Mouse (Mus musculus) CH12.LX (cell line): Measurements from ENCODE around the gene Srgap3. TPM values are rescaled to one million over a fixed set of nuclear protein-coding genes. Genes with fewer than 3 reads are reported as not detected.
A peak's percentile ranks its signal among the peaks of the same experiment; 100 is the strongest.

ENCODE experiments used
- DNase-seq: peaks from one replicate; pipeline ENCODE4 v3.0.0-alpha.2; 2013; ENCODE audit errors: extremely low read depth
- H3K27ac ChIP-seq: 2 replicates; pipeline ENCODE4 v1.5.1; 2012; ENCODE audit warnings: low read depth, mild to moderate bottlenecking, control low read depth, moderate library complexity; ENCODE audit not compliant: insufficient read depth
- H3K27me3 ChIP-seq: replicated peaks from 2 replicates; pipeline ENCODE3; 2012; ENCODE audit warnings: inconsistent platforms
- H3K36me3 ChIP-seq, 2 experiments: replicated peaks in 1 of 2; 2 replicates each; pipeline versions ENCODE3 to v1.6.1; 2012; ENCODE audit warnings: inconsistent platforms in 1 of 2, low read length in 1 of 2, mild to moderate bottlenecking in 1 of 2, mixed read lengths in 1 of 2, moderate library complexity in 1 of 2; ENCODE audit not compliant: control insufficient read depth in 1 of 2, insufficient read depth in 1 of 2
- H3K4me1 ChIP-seq, 2 experiments: 2 replicates each; pipeline ENCODE4 v1.6.1; 2012; ENCODE audit warnings: inconsistent platforms in 1 of 2, moderate library complexity in 1 of 2; ENCODE audit not compliant: insufficient read depth in 2 of 2, control insufficient read depth in 1 of 2
- H3K4me2 ChIP-seq: 2 replicates; pipeline ENCODE4 v1.6.1; 2012; ENCODE audit warnings: low read depth, mild to moderate bottlenecking, control low read depth; ENCODE audit not compliant: poor library complexity, insufficient read depth, severe bottlenecking
- H3K4me3 ChIP-seq, 3 experiments: fragments of 150-350 bp in 1 of 3; sonication (generic) in 1 of 3; replicated peaks in 1 of 3; 2 replicates each; pipeline versions ENCODE3 to v1.5.1; 2011 to 2012; ENCODE audit warnings: low read depth in 2 of 3, low read length in 2 of 3, mild to moderate bottlenecking in 2 of 3, moderate library complexity in 2 of 3, control low read depth in 1 of 3, improper control_type of control experiment in 1 of 3, inconsistent platforms in 1 of 3, mixed read lengths in 1 of 3; ENCODE audit not compliant: poor library complexity in 1 of 3
- H3K79me2 ChIP-seq: replicated peaks from 2 replicates; pipeline ENCODE4 v1.6.1; 2012; ENCODE audit warnings: mild to moderate bottlenecking, moderate library complexity; ENCODE audit not compliant: control insufficient read depth, poor library complexity, insufficient read depth, severe bottlenecking; ENCODE audit errors: extremely low read depth
- H3K9ac ChIP-seq: 2 replicates; pipeline ENCODE4 v1.6.1; 2012; ENCODE audit warnings: low read depth, mild to moderate bottlenecking, control low read depth, moderate library complexity; ENCODE audit not compliant: insufficient read depth
- H3K9me3 ChIP-seq: replicated peaks from 2 replicates; pipeline ENCODE3; 2012; ENCODE audit warnings: low read length, inconsistent platforms, mixed read lengths
- CHD1 ChIP-seq: IDR thresholded peaks from 2 replicates; pipeline ENCODE4 v1.6.1; 2012; ENCODE audit warnings: low read depth, low read length, improper control_type of control experiment, inconsistent platforms
- CTCF ChIP-seq, 2 experiments: IDR thresholded peaks in 1 of 2; conservative IDR thresholded peaks in 1 of 2; 2 replicates each; pipeline ENCODE4 v1.5.1; 2011 to 2012; ENCODE audit warnings: low read depth in 2 of 2, low read length in 2 of 2, improper control_type of control experiment in 1 of 2, inconsistent platforms in 1 of 2, mild to moderate bottlenecking in 1 of 2, moderate library complexity in 1 of 2
- ELF1 ChIP-seq: IDR thresholded peaks from 2 replicates; pipeline ENCODE4 v1.6.1; 2014; ENCODE audit warnings: low read depth, mild to moderate bottlenecking, inconsistent platforms, low read length, improper control_type of control experiment
- ETS1 ChIP-seq: conservative IDR thresholded peaks from 2 replicates; pipeline ENCODE4 v1.6.1; 2012; ENCODE audit warnings: low read depth, mild to moderate bottlenecking, inconsistent platforms, low read length, improper control_type of control experiment, moderate library complexity
- HCFC1 ChIP-seq: IDR thresholded peaks from 2 replicates; pipeline ENCODE4 v1.6.1; 2012; ENCODE audit warnings: low read depth, mild to moderate bottlenecking, inconsistent platforms, low read length, improper control_type of control experiment
- IRF4 ChIP-seq: IDR thresholded peaks from 2 replicates; pipeline ENCODE4 v1.6.1; 2014; ENCODE audit warnings: low read depth, mild to moderate bottlenecking, inconsistent platforms, low read length, improper control_type of control experiment
- JUN ChIP-seq: IDR thresholded peaks from 2 replicates; pipeline ENCODE4 v1.6.1; 2011; ENCODE audit warnings: low read depth, mild to moderate bottlenecking, low read length, improper control_type of control experiment, moderate library complexity; ENCODE audit not compliant: insufficient read depth
- KAT2A ChIP-seq: IDR thresholded peaks from 2 replicates; pipeline ENCODE4 v1.6.1; 2012; ENCODE audit warnings: low read length, improper control_type of control experiment, inconsistent platforms; ENCODE audit not compliant: insufficient replicate concordance
- MAFK ChIP-seq: IDR thresholded peaks from 2 replicates; pipeline ENCODE4 v1.6.1; 2011; ENCODE audit warnings: low read length, improper control_type of control experiment; ENCODE audit not compliant: insufficient replicate concordance
- MEF2A ChIP-seq: IDR thresholded peaks from 2 replicates; pipeline ENCODE4 v1.6.1; 2014; ENCODE audit warnings: low read depth, mild to moderate bottlenecking, inconsistent platforms, low read length, improper control_type of control experiment, borderline replicate concordance
- PAX5 ChIP-seq: IDR thresholded peaks from 2 replicates; pipeline ENCODE4 v1.6.1; 2012; ENCODE audit warnings: low read length, inconsistent platforms, mixed read lengths
- POLR2AphosphoS2 ChIP-seq: IDR thresholded peaks from 2 replicates; pipeline ENCODE4 v1.6.1; 2011; ENCODE audit warnings: low read depth, low read length, improper control_type of control experiment
- RAD21 ChIP-seq: IDR thresholded peaks from 2 replicates; pipeline ENCODE4 v1.6.1; 2011; ENCODE audit warnings: low read depth, mild to moderate bottlenecking, low read length, improper control_type of control experiment, moderate library complexity
- RCOR1 ChIP-seq: conservative IDR thresholded peaks from 2 replicates; pipeline ENCODE4 v1.6.1; 2012; ENCODE audit warnings: low read depth, mild to moderate bottlenecking, inconsistent platforms, low read length, improper control_type of control experiment
- SIN3A ChIP-seq: IDR thresholded peaks from 2 replicates; pipeline ENCODE4 v1.6.1; 2012; ENCODE audit warnings: low read length, improper control_type of control experiment, inconsistent platforms
- SMC3 ChIP-seq: IDR thresholded peaks from 2 replicates; pipeline ENCODE4 v1.6.1; 2011; ENCODE audit warnings: low read depth, low read length, improper control_type of control experiment
- TBP ChIP-seq: conservative IDR thresholded peaks from 2 replicates; pipeline ENCODE4 v1.6.1; 2011; ENCODE audit warnings: low read depth, low read length, improper control_type of control experiment
- TCF12 ChIP-seq: IDR thresholded peaks from 2 replicates; pipeline ENCODE4 v1.6.1; 2014; ENCODE audit warnings: low read depth, mild to moderate bottlenecking, inconsistent platforms, low read length, improper control_type of control experiment
- UBTF ChIP-seq: IDR thresholded peaks from 2 replicates; pipeline ENCODE4 v1.6.1; 2012; ENCODE audit warnings: low read depth, mild to moderate bottlenecking, inconsistent platforms, low read length, improper control_type of control experiment, moderate library complexity
- USF2 ChIP-seq: conservative IDR thresholded peaks from 2 replicates; pipeline ENCODE4 v1.6.1; 2011; ENCODE audit warnings: low read depth, low read length, improper control_type of control experiment
- ZMIZ1 ChIP-seq: IDR thresholded peaks from 2 replicates; pipeline ENCODE4 v1.6.1; 2012; ENCODE audit warnings: low read depth, mild to moderate bottlenecking, inconsistent platforms, low read length, improper control_type of control experiment
- ZNF384 ChIP-seq: IDR thresholded peaks from 2 replicates; pipeline ENCODE4 v1.6.1; 2012; ENCODE audit warnings: low read depth, low read length, improper control_type of control experiment, inconsistent platforms
- dilution Hi-C: fragments of 300-500 bp; cut with MboI; formaldehyde crosslinking; loops from 2 replicates; pipeline ENCODE4 v1.14.3; 2020; ENCODE audit warnings: low sequenced_read_pairs; ENCODE audit not compliant: extremely low pct_unique_long_range_greater_than_20kb, extremely low pct_ligation_motif_present
- in situ Hi-C: fragments of 300-500 bp; cut with MboI; formaldehyde crosslinking; loops from 3 replicates; pipeline ENCODE4 v1.14.3; 2019; ENCODE audit warnings: low sequenced_read_pairs, low pct_ligation_motif_present, low pct_unique_long_range_greater_than_20kb, mixed read lengths
- polyA plus RNA-seq: library from polyadenylated mRNA; unstranded; fragments of >175 nt; gene quantifications from 2 replicates; pipeline ENCODE4 v1.2.1, GENCODE M21; 2012; ENCODE audit warnings: low read depth; ENCODE audit not compliant: insufficient read length
- total RNA-seq, 2 experiments: library from RNA; depleted of rRNA; stranded (reverse); fragments of 300-350 nt in 1 of 2; fragments of >200 nt in 1 of 2; gene quantifications; 2 replicates each; pipeline ENCODE4 v1.2.3; 2012 to 2014

Gene Srgap3
- total and polyA plus RNA-seq, 3 experiments, result 1.5 to 4.5 (median 2.1) TPM

DNA sequence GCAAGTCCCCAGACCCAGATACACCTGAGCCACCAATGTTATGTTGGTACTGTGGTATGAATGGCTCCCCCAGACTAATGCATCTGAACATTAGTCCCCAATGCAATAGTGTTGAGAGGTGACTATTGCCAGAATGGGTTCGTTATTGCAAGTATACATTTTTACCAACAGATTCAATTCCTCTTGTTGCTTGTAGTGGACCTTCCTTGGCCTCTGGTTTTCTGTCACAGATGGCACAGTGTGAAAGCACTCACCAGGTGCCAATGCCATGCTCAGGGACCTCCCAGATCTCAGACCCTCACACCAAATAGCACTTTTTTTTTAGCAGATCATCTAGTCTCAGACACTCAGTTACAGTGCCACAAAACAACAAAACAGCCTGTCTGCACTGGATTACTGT, 158.9 kb downstream of the Srgap3 start:
- H3K27ac ChIP-seq, result no peak overlapping the region
- no peak overlapping the region for H3K9ac ChIP-seq
- dilution Hi-C loops, result no loop called here
- no peak for TF ChIP-seq MEF2A
- no peak for TF ChIP-seq ZNF384
- TF ChIP-seq PAX5, result no peak
- TF ChIP-seq TBP, result no peak
- no peak for TF ChIP-seq ELF1
- TF ChIP-seq MAFK, result no peak
- no peak for TF ChIP-seq JUN
- no peak for TF ChIP-seq SMC3
- TF ChIP-seq CTCF (conservative IDR thresholded peaks at IDR 0.05 in 1 of 2, IDR thresholded peaks at IDR 0.05 in 1 of 2; ENCODE audit: low read depth in 2 of 2, low read length in 2 of 2), result no peak
- TF ChIP-seq HCFC1, result no peak
- no peak for TF ChIP-seq TCF12
- no peak for TF ChIP-seq KAT2A
- TF ChIP-seq USF2, result no peak
- no peak for TF ChIP-seq SIN3A
- no peak for TF ChIP-seq IRF4
- no peak for TF ChIP-seq ETS1
- TF ChIP-seq ZMIZ1, result no peak
- TF ChIP-seq UBTF, result no peak
- TF ChIP-seq POLR2AphosphoS2, result no peak
- H3K4me3 ChIP-seq, result no peak overlapping the region
- no peak for DNase-seq
- H3K79me2 ChIP-seq, result no peaks in the 10 kb centered on the region
- no peak overlapping the region for H3K4me2 ChIP-seq
- no peaks in the 10 kb centered on the region for H3K9me3 ChIP-seq
- H3K36me3 ChIP-seq, result no peaks in the 10 kb centered on the region
- peaks cover 0 to 6% of the 10 kb centered on the region in 2 experiments; a peak in 2 of 4 replicates for H3K4me1 ChIP-seq
- in situ Hi-C loops, result no loop called here
- H3K27me3 ChIP-seq, result no peaks in the 10 kb centered on the region

DNA sequence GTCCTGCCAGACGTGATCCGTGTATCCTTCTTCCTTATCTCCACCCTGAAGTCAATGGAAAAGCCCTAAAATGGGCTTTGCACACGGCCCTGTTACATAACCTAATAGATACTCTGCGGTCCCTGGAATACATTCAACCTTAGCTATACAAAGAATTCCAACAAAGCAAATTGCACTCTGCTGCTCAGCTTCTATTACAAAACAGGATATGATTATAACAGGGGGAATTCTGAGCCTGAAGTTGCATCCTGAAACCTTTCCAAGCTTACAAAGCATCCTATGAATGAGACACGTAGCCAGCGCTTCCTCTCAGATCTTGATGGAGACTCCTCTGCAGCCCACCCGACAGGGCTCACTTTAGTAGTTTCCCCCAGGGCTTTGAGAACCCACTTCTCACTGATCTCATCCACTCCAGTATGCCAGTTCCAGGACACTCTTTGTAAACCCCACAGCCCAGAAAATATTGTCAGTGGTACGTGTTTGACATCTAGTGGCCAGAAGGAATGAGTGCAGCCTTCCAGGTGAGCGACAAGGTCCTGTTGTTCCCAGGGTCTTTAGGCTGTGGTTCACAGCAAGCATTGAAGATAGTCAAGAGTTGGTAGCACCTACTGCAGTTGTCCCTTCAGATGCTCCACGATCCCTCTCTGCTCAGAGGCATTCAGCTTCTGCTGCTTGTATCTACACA, 165.5 kb downstream of the Srgap3 start:
- no peak overlapping the region for H3K27ac ChIP-seq
- no peaks in the 10 kb centered on the region for H3K27me3 ChIP-seq
- DNase-seq, result peak; percentile 17
- no peak overlapping the region for H3K9ac ChIP-seq
- no peak overlapping the region for H3K4me3 ChIP-seq
- no peaks in the 10 kb centered on the region for H3K4me1 ChIP-seq
- H3K4me2 ChIP-seq, result no peak overlapping the region
- in situ Hi-C loops (no loop called here), dilution Hi-C loops (no loop called here)
- H3K79me2 ChIP-seq, result no peaks in the 10 kb centered on the region
- H3K36me3 ChIP-seq, result peaks cover 0 to 12% of the 10 kb centered on the region in 2 experiments
- no peaks in the 10 kb centered on the region for H3K9me3 ChIP-seq
- TF ChIP-seq CHD1, result no peak
- TF ChIP-seq RCOR1, result no peak
- peak; percentile 65 for TF ChIP-seq RAD21
- TF ChIP-seq SMC3, result peak; percentile 61
- peak in 1 of 2 experiments; percentile 65; a peak in 2 of 4 replicates for TF ChIP-seq CTCF (conservative IDR thresholded peaks at IDR 0.05 in 1 of 2, IDR thresholded peaks at IDR 0.05 in 1 of 2; ENCODE audit: low read depth in 2 of 2, low read length in 2 of 2)
